Mouse (Mus musculus): ENCODE results near the gene Rnasel. TPM values are rescaled to one million over a fixed set of nuclear protein-coding genes. Genes with fewer than 3 reads are reported as not detected.

Gene Rnasel
- total and polyA plus RNA-seq, 3 experiments, result 8.4 to 18.8 (median 9.2) TPM

DNA sequence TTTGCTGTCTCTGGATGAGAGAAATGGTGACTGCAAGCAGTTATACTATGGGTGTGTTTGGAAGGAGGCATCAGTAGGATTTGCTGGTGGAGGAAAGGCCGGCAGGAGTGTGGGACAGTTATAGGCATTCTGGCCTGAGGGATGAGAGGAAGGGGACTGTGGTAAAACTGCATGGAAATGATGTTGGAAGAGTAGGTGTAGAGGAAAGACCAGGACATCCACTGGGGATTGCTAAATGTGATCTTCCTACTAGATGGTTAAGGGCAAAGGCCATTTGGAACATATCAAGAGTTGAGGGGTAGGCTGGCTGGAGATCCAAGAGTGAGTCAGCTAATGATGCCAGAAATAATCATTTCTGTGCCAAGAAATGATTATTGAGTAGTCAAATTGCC, 21.5 kb downstream of the Rnasel start:
- H3K79me2 ChIP-seq (replicated peaks; ENCODE audit: control insufficient read depth, extremely low read depth, insufficient read depth, poor library complexity, severe bottlenecking), result no peaks in the 10 kb centered on the region
- TF ChIP-seq MYC (IDR thresholded peaks at IDR 0.05; ENCODE audit: low read depth, low read length) (no peak), USF1 (IDR thresholded peaks at IDR 0.05; ENCODE audit: low read depth, low read length) (no peak), TBP (conservative IDR thresholded peaks at IDR 0.05; ENCODE audit: low read depth, low read length) (no peak), CTCF (conservative IDR thresholded peaks at IDR 0.05 in 1 of 2, IDR thresholded peaks at IDR 0.05 in 1 of 2; ENCODE audit: low read depth in 2 of 2, low read length in 2 of 2) (no peak), NELFE (IDR thresholded peaks at IDR 0.05; ENCODE audit: low read depth, low read length) (no peak), EP300 (IDR thresholded peaks at IDR 0.05; ENCODE audit: low read length) (no peak), JUND (conservative IDR thresholded peaks at IDR 0.05; ENCODE audit: low read depth, low read length) (no peak), KAT2A (IDR thresholded peaks at IDR 0.05; ENCODE audit: insufficient replicate concordance, low read length) (no peak), IRF4 (IDR thresholded peaks at IDR 0.05; ENCODE audit: low read depth, low read length) (no peak), MXI1 (IDR thresholded peaks at IDR 0.05; ENCODE audit: low read depth, low read length) (no peak), ZKSCAN1 (IDR thresholded peaks at IDR 0.05; ENCODE audit: borderline replicate concordance, low read depth, low read length) (no peak), MAX (IDR thresholded peaks at IDR 0.05; ENCODE audit: low read length) (no peak), TCF12 (IDR thresholded peaks at IDR 0.05; ENCODE audit: low read depth, low read length) (no peak), POLR2A (IDR thresholded peaks at IDR 0.05; ENCODE audit: low read depth, low read length) (no peak)
- no peak for DNase-seq (ENCODE audit: extremely low read depth)
- H3K4me1 ChIP-seq (ENCODE audit: control insufficient read depth in 1 of 2, insufficient read depth in 2 of 2), result peaks cover 19 to 42% of the 10 kb centered on the region in 2 experiments
- in situ Hi-C loops (cut with MboI; ENCODE audit: low pct_ligation_motif_present, low pct_unique_long_range_greater_than_20kb, low sequenced_read_pairs), result no loop called here
- H3K27me3 ChIP-seq (replicated peaks), result no peaks in the 10 kb centered on the region
- dilution Hi-C loops (cut with MboI; ENCODE audit: extremely low pct_ligation_motif_present, extremely low pct_unique_long_range_greater_than_20kb, low sequenced_read_pairs), result no loop called here
- H3K27ac ChIP-seq (ENCODE audit: insufficient read depth, low read depth), result no peak overlapping the region
- no peak overlapping the region for H3K4me3 ChIP-seq (replicated peaks in 1 of 3; ENCODE audit: low read depth in 2 of 3, low read length in 2 of 3, poor library complexity in 1 of 3)
- no peaks in the 10 kb centered on the region for H3K36me3 ChIP-seq (replicated peaks in 1 of 2; ENCODE audit: control insufficient read depth in 1 of 2, insufficient read depth in 1 of 2, low read length in 1 of 2)
- H3K9me3 ChIP-seq (replicated peaks; ENCODE audit: low read length), result no peaks in the 10 kb centered on the region
- no peak overlapping the region for H3K9ac ChIP-seq (ENCODE audit: insufficient read depth, low read depth)
- no peak overlapping the region for H3K4me2 ChIP-seq (ENCODE audit: insufficient read depth, low read depth, poor library complexity, severe bottlenecking)

DNA sequence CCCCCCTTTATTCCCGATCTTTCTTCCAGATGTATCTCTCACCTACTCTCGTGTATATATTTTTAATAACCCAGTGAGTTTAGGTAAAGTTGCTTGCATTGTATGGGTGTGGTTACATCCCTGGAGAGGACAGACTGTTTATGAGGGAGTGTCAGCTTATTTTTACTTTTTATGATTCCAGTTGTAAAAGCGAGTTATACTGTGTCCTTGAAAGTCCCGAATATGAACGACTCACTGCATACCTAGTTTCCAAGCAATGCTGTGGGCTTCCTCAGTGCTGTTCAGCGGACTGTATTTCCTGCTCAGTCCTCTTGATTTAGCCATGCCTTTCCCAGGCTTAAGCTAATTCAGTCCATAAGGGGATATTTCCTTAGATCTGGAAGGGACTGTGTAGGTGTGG, 25.9 kb downstream of the Rnasel start:
- H3K4me2 ChIP-seq (ENCODE audit: insufficient read depth, low read depth, poor library complexity, severe bottlenecking), result no peak overlapping the region
- no peak for DNase-seq (ENCODE audit: extremely low read depth)
- H3K36me3 ChIP-seq (replicated peaks in 1 of 2; ENCODE audit: control insufficient read depth in 1 of 2, insufficient read depth in 1 of 2, low read length in 1 of 2), result no peaks in the 10 kb centered on the region
- H3K27ac ChIP-seq (ENCODE audit: insufficient read depth, low read depth), result no peak overlapping the region
- no peak for TF ChIP-seq JUND (conservative IDR thresholded peaks at IDR 0.05; ENCODE audit: low read depth, low read length)
- no peak for TF ChIP-seq PAX5 (IDR thresholded peaks at IDR 0.05; ENCODE audit: low read length)
- no peak for TF ChIP-seq MAX (IDR thresholded peaks at IDR 0.05; ENCODE audit: low read length)
- TF ChIP-seq ETS1 (conservative IDR thresholded peaks at IDR 0.05; ENCODE audit: low read depth, low read length), result no peak
- no peak for TF ChIP-seq RAD21 (IDR thresholded peaks at IDR 0.05; ENCODE audit: low read depth, low read length)
- TF ChIP-seq MYC (IDR thresholded peaks at IDR 0.05; ENCODE audit: low read depth, low read length), result no peak
- no peak for TF ChIP-seq CHD1 (IDR thresholded peaks at IDR 0.05; ENCODE audit: low read depth, low read length)
- TF ChIP-seq MAFK (IDR thresholded peaks at IDR 0.05; ENCODE audit: insufficient replicate concordance, low read length), result no peak
- TF ChIP-seq MAZ (IDR thresholded peaks at IDR 0.05; ENCODE audit: low read depth, low read length), result no peak
- no peak for TF ChIP-seq NRF1 (IDR thresholded peaks at IDR 0.05; ENCODE audit: low read depth, low read length)
- no peak for TF ChIP-seq ELF1 (IDR thresholded peaks at IDR 0.05; ENCODE audit: low read depth, low read length)
- no peak for TF ChIP-seq EP300 (IDR thresholded peaks at IDR 0.05; ENCODE audit: low read length)
- no peak for TF ChIP-seq E2F4 (IDR thresholded peaks at IDR 0.05; ENCODE audit: insufficient replicate concordance, low read depth, low read length)
- no peak for TF ChIP-seq GABPA (IDR thresholded peaks at IDR 0.05; ENCODE audit: insufficient replicate concordance, low read depth, low read length)
- no peak for TF ChIP-seq USF1 (IDR thresholded peaks at IDR 0.05; ENCODE audit: low read depth, low read length)
- TF ChIP-seq CHD2 (IDR thresholded peaks at IDR 0.05; ENCODE audit: low read length), result no peak
- TF ChIP-seq RCOR1 (conservative IDR thresholded peaks at IDR 0.05; ENCODE audit: low read depth, low read length), result no peak
- H3K79me2 ChIP-seq (replicated peaks; ENCODE audit: control insufficient read depth, extremely low read depth, insufficient read depth, poor library complexity, severe bottlenecking), result no peaks in the 10 kb centered on the region
- H3K9ac ChIP-seq (ENCODE audit: insufficient read depth, low read depth), result no peak overlapping the region
- no peaks in the 10 kb centered on the region for H3K9me3 ChIP-seq (replicated peaks; ENCODE audit: low read length)
- no peak overlapping the region for H3K4me3 ChIP-seq (replicated peaks in 1 of 3; ENCODE audit: low read depth in 2 of 3, low read length in 2 of 3, poor library complexity in 1 of 3)
- peaks cover 8 to 24% of the 10 kb centered on the region in 2 experiments; a peak in 3 of 4 replicates for H3K4me1 ChIP-seq (ENCODE audit: control insufficient read depth in 1 of 2, insufficient read depth in 2 of 2)
- no peaks in the 10 kb centered on the region for H3K27me3 ChIP-seq (replicated peaks)
- in situ Hi-C loops (cut with MboI; ENCODE audit: low pct_ligation_motif_present, low pct_unique_long_range_greater_than_20kb, low sequenced_read_pairs), result no loop called here
- dilution Hi-C loops (cut with MboI; ENCODE audit: extremely low pct_ligation_motif_present, extremely low pct_unique_long_range_greater_than_20kb, low sequenced_read_pairs), result no loop called here

Data from CH12.LX (cell line).